Mouse (Mus musculus) thymus, postnatal 0 days (tissue): ENCODE measurements around the gene Sstr4. TPM values are rescaled to one million over a fixed set of nuclear protein-coding genes. Genes with fewer than 3 reads are reported as not detected.

ENCODE experiments used
- DNase-seq: peaks from one replicate; pipeline ENCODE4 v3.0.0-alpha.2; 2015; ENCODE audit warnings: low spot score
- polyA plus RNA-seq: library from polyadenylated mRNA; unstranded; fragments of >200 nt; fragmentation: Nextera tagmentation; extraction: Ambion mirVana; gene quantifications from 2 replicates; pipeline ENCODE4 v1.2.1, GENCODE M21; 2015

The Sstr4 gene
- polyA plus RNA-seq, 1 experiment from 2014 or later = not detected

DNA sequence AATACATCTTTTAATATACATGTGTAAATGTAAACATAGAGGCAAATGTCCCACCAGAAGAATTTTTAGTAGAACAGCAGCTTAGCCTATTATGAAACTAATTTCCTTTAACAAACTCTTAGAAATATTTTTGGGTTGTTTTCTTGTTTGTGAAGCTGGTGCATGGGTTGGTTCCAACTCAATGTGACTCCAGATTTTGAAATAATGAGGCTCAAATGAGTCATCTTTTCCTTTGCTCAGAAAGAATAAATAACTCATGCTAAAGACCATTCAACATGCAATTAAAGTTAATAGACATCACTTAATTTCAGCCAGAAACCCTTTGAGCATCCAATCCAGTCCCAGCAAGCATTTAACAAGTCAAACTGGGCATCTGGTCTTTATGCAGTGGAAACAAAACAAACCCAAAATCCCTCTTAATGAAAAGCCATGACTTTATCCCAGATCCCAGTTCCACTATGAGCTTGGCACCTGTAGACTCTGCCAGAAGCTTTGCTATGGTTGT is 33.9 kb downstream of the Sstr4 start:
- no peak for DNase-seq

GRCm38 (mm10) chr2:148430941-148431340 is 35.8 kb downstream of the Sstr4 start:
- DNase-seq = no peak

DNA sequence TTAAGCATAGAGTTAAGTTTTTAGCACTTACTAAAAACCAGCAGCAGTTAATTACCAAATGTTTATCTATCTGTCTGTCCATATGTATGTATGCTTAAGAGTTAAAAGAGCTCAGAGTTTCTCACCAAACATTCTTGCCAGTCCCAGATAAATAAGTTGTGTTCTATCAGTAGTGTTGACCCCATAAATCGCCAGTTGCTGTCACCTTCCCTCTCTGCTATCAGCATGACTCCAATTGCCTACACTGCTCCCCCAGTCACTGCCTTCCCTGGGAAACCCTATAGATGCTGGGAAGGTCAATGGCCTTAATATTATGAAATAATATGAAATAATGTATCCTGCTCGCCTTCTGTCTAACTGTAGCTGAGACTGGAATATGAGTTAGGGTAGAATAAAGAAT is 37.2 kb downstream of the Sstr4 start:
- no peak for DNase-seq

DNA sequence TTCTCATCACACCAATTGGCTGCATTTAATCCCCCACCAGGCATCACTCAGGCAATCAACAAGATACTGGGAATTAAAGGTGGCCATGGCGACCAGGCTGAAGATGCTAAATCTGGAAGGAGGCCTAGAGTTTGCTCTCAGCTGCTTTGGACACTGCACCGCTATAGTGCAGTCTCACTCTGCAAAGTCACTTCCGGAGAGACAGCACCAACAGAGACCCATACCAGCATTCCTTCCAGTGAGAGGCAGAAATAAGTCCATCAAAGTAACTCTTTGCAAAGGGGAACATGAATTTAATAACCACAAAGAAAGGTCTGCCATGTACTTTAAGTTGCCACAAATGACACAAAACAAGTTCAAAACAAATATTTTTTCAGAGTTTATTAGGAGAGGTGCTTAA is 41.1 kb downstream of the Sstr4 start:
- no peak for DNase-seq

DNA sequence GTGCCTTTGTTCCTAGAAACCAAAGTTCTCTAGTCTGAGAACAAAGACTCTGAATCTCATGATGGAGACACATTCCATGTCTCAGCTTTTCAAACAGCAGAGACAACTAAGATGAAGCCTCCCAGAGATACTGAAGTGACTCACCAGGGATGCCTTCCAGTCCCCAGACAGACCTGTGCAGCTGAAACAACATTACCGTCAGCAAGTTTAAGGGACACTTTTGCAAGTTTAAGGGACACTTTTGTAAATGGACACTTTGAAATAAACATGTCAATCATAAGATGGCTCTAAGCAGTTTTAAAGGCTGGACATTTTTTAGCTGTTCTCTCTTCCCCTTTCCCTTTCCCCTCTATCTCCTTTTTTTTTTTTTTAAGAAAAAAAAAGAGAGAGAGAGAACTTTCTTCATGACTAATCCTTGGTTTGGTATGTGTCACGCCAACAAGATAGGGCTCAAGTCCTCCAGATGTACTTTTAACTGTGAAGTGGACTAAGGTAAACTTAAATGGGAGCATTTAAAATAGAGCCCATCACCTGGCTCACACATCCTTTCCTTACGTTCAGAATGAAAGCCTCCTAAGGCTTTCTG is 44.6 kb downstream of the Sstr4 start:
- DNase-seq = no peak

DNA sequence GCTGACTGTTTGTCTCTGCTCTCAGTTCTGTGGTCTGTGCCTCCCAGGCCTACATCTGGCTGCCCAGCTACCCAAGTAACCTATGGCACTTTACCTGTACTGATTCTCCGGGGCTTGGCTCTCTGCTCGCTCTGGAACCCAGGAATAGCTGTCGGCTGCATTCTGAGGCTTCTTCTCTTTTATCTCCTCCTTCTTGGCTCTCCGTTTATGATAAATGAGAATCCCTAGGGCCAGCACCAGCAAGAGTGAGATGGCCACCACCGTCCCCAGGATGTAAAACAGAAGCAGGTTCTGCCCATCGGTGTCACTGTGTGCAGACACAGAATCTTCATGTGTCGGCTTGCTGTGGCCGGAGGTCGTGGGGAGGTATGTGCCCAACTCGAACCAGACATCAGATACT is 46.3 kb downstream of the Sstr4 start:
- DNase-seq = no peak

DNA sequence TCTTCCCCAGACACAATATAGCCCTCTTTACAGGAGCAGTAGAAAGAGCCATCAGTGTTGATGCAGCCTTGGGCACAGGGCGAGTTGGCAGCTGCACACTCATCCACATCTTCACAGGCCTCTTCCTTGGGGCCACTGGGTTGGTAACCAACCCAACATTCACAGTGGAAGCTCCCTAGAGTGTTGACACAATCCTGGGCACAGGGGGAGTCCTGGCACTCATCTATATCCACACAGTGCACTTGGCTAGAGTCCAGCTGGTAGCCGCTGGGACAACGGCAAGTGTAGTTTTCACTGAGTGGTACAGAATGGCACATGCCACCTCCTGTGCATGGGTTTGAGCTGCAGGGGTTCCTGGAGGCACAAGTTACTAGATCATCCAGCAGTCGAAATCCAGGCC is 47.0 kb downstream of the Sstr4 start:
- no peak for DNase-seq

- DNase-seq = peak; percentile 3
Measured at GRCm38 (mm10) chr2:148442710-148443109, 47.6 kb downstream of the Sstr4 start.

- peak; percentile 52 for DNase-seq
Measured at GRCm38 (mm10) chr2:148443249-148443958, 48.3 kb downstream of the Sstr4 start, which contains the start of gene Cd93. Cd93 (minus strand) TSS chr2:148443563.

- no peak for DNase-seq
Measured at GRCm38 (mm10) chr2:148444472-148444871, 49.3 kb downstream of the Sstr4 start.

- no peak for DNase-seq
Measured at GRCm38 (mm10) chr2:148445616-148446015, 50.5 kb downstream of the Sstr4 start.

Other genes starting within 250 kb of the Sstr4 start
- 3.8 and 4.9 TPM in 2 replicates for gene Thbd, start 12.8 kb downstream of the Sstr4 start, polyA plus RNA-seq
- 4.0 and 4.1 TPM in 2 replicates for gene Cd93, start 48.2 kb downstream of the Sstr4 start, polyA plus RNA-seq